ENCODE assay signal across 11 mouse cellular contexts in genomic region chr4:69824215-69824902, GRCm38 (mm10).
A peak's percentile ranks its signal among the peaks of the same experiment; 100 is the strongest.
DNase-seq lines count a peak whose midpoint lies in the region; ATAC-seq lines count a peak whose summit lies in the region.
"Had no signal": no experiment of that assay in that cellular context is flagged by ENCODE, and none has a peak within 500 bp of the region (broad histone marks: within the 10 kb centered on the region; RNA-seq: fewer than 3 reads in every experiment).

No protein-coding gene starts in this region.

- peaks cover 6% of the 10 kb centered on the region; the same call in 1 of the 2 replicates for H3K4me1 ChIP-seq in neural tube, embryonic 15.5 days
- H3K4me1 ChIP-seq in forebrain, embryonic 16.5 days (replicated peaks; ENCODE audit: control insufficient read depth, insufficient read depth, low read length): peaks cover 11% of the 10 kb centered on the region
- H3K4me1 ChIP-seq in midbrain, embryonic 11.5 days (ENCODE audit: control insufficient read depth, insufficient read depth, low read length): peaks cover 18% of the 10 kb centered on the region
- H3K4me1 ChIP-seq: liver, embryonic 12.5 days had no signal

- no peak overlapping the region for H3K4me3 ChIP-seq in neural tube, embryonic 15.5 days (replicated peaks)
- no peak overlapping the region for H3K4me3 ChIP-seq in forebrain, embryonic 16.5 days (replicated peaks; ENCODE audit: low read length)
- H3K4me3 ChIP-seq in midbrain, embryonic 11.5 days (ENCODE audit: low read depth, low read length): no peak overlapping the region
- H3K4me3 ChIP-seq: liver, embryonic 12.5 days had no signal

- H3K27me3 ChIP-seq in neural tube, embryonic 15.5 days (replicated peaks): no peaks in the 10 kb centered on the region
- no peaks in the 10 kb centered on the region for H3K27me3 ChIP-seq in forebrain, embryonic 16.5 days (replicated peaks; ENCODE audit: control insufficient read depth, insufficient read depth, low read length)
- H3K27me3 ChIP-seq in midbrain, embryonic 11.5 days (ENCODE audit: control insufficient read depth, insufficient read depth, low read length): no peaks in the 10 kb centered on the region
- H3K27me3 ChIP-seq: liver, embryonic 12.5 days had no signal

- no peak overlapping the region for H3K27ac ChIP-seq in neural tube, embryonic 15.5 days (replicated peaks)
- peak overlapping the region; percentile 55; the same call in 1 of the 2 replicates for H3K27ac ChIP-seq in forebrain, embryonic 16.5 days (ENCODE audit: low read length)
- H3K27ac ChIP-seq in midbrain, embryonic 11.5 days (ENCODE audit: low read depth, low read length): peak overlapping the region; percentile 70
- H3K27ac ChIP-seq: liver, embryonic 12.5 days had no signal

- peak; percentile 18 for DNase-seq in neural tube, embryonic 10.5 days (ENCODE audit: extremely low spot score, low spot score)
- peak; percentile 90 for DNase-seq in midbrain, embryonic 11.5 days (ENCODE audit: low spot score, missing footprints)
- no peak for DNase-seq in cerebellum, postnatal 4 days (ENCODE audit: low spot score in 2 of 2)
- DNase-seq in thymus, adult 18-20 months: no peak
- DNase-seq in urinary bladder, adult 2 months (ENCODE audit: low spot score): no peak
- DNase-seq: lung, postnatal 36 days; right cerebral cortex, adult 18-20 months had no signal

- no peaks in the 10 kb centered on the region for H3K36me3 ChIP-seq in neural tube, embryonic 15.5 days
- no peaks in the 10 kb centered on the region for H3K36me3 ChIP-seq in forebrain, embryonic 16.5 days (ENCODE audit: control insufficient read depth, insufficient read depth)
- H3K36me3 ChIP-seq in midbrain, embryonic 11.5 days (ENCODE audit: control insufficient read depth, insufficient read depth, low read length): no peaks in the 10 kb centered on the region
- H3K36me3 ChIP-seq: liver, embryonic 12.5 days had no signal

- H3K4me2 ChIP-seq in neural tube, embryonic 15.5 days: no peak overlapping the region
- H3K4me2 ChIP-seq in forebrain, embryonic 16.5 days (ENCODE audit: low read length): no peak overlapping the region
- no peak overlapping the region for H3K4me2 ChIP-seq in midbrain, embryonic 11.5 days
- H3K4me2 ChIP-seq: heart, embryonic 11.5 days; liver, embryonic 12.5 days had no signal

- ATAC-seq in neural tube, embryonic 15.5 days (ENCODE audit: low FRiP score): no peak
- ATAC-seq in forebrain, embryonic 16.5 days: peak; percentile 92
- peak; percentile 91 for ATAC-seq in midbrain, embryonic 11.5 days (ENCODE audit: low FRiP score)
- ATAC-seq: liver, embryonic 12.5 days had no signal

- H3K9ac ChIP-seq in neural tube, embryonic 15.5 days (replicated peaks): no peak overlapping the region
- no peak overlapping the region for H3K9ac ChIP-seq in forebrain, embryonic 16.5 days (replicated peaks; ENCODE audit: low read depth, low read length)
- H3K9ac ChIP-seq in midbrain, embryonic 11.5 days (ENCODE audit: low read length): no peak overlapping the region
- H3K9ac ChIP-seq: liver, embryonic 12.5 days had no signal

- no peaks in the 10 kb centered on the region for H3K9me3 ChIP-seq in neural tube, embryonic 15.5 days (replicated peaks)
- H3K9me3 ChIP-seq in forebrain, embryonic 16.5 days (ENCODE audit: control insufficient read depth, low read length): no peaks in the 10 kb centered on the region
- H3K9me3 ChIP-seq in midbrain, embryonic 11.5 days (ENCODE audit: control insufficient read depth, low read length): no peaks in the 10 kb centered on the region
- H3K9me3 ChIP-seq: liver, embryonic 12.5 days had no signal

- 15% methylated on average over 6 of the region's 6 CpGs for WGBS in neural tube, embryonic 15.5 days
- WGBS in forebrain, embryonic 16.5 days: 4% methylated on average over 6 of the region's 6 CpGs
- 6% methylated on average over 6 of the region's 6 CpGs for WGBS in midbrain, embryonic 11.5 days

Comparison
In these comparisons a context has a peak if more than half of its experiments do, and no peak if none do; other contexts are left out.
1. DNase-seq: peak in neural tube, embryonic 10.5 days (single experiment) and midbrain, embryonic 11.5 days (single experiment); none in cerebellum, postnatal 4 days (0 of 2), thymus, adult 18-20 months (0 of 2) and urinary bladder, adult 2 months (single experiment).